In genomic region chr14:47194096-47194495, GRCm38 (mm10) we compare ENCODE assay signal across 11 mouse cellular contexts. TPM values are rescaled to one million over a fixed set of nuclear protein-coding genes. Genes with fewer than 3 reads are reported as not detected.
DNase-seq lines count a peak whose midpoint lies in the region; ATAC-seq and TF ChIP-seq lines count a peak whose summit lies in the region.
"Had no signal": no experiment of that assay in that cellular context is flagged by ENCODE, and none has a peak within 500 bp of the region (broad histone marks: within the 10 kb centered on the region; RNA-seq: fewer than 3 reads in every experiment).

No protein-coding gene starts in this region.

- no peak overlapping the region for H3K4me3 ChIP-seq in gastrocnemius, adult 2 months
- H3K4me3 ChIP-seq: liver, embryonic 15.5 days; myocyte had no signal

- ATAC-seq in megakaryocyte-erythroid progenitor cell, adult 5-6 weeks (replicated peaks; ENCODE audit: low FRiP score, low TSS enrichment, poor library complexity, severe bottlenecking): 0 out of 2 replicates have a peak, but pooled peaks have one; percentile 35

- intact Hi-C loops in gastrocnemius, adult 2 months (cut with DNase I): no loop called here

- peak; percentile 13; the same call in 1 of the 2 replicates for TF ChIP-seq CTCF in gastrocnemius, adult 2 months (IDR thresholded peaks at IDR 0.05)

- DNase-seq in gastrocnemius, adult 2 months: no peak
- DNase-seq in gastrocnemius, adult 8-10 months (ENCODE audit: low spot score in 2 of 2): no peak
- DNase-seq in spleen, adult 18-20 months: peak; percentile 25 to 45
- no peak for DNase-seq in spleen, adult 12 weeks (ENCODE audit: low spot score)
- peak; percentile 87 for DNase-seq in thymus, postnatal 4 days
- no peak for DNase-seq in adrenal gland, postnatal 25 days
- no peak for DNase-seq in left cerebral cortex, adult 8-10 months (ENCODE audit: low spot score in 2 of 2)
- DNase-seq: heart, postnatal 36 days had no signal

- no peak overlapping the region for H3K27ac ChIP-seq in gastrocnemius, adult 2 months
- H3K27ac ChIP-seq: liver, embryonic 15.5 days had no signal

RNA-seq across cellular contexts. Expression of gene Gch1, which starts 4.9 kb away (rescaled TPM):
- 1 to 10 TPM; 2.3 to 3.0 TPM for total RNA-seq in gastrocnemius, adult 2 months (2021)
- 1 to 10 TPM; 1.7 to 2.6 (median 2.4) TPM for total RNA-seq in gastrocnemius, adult 8-10 months (2022)
- 1.9 and 4.1 TPM in 2 replicates for total RNA-seq in megakaryocyte-erythroid progenitor cell, adult 5-6 weeks (2014; fragmentation: Nextera tagmentation)
- 2.6 and 3.5 TPM in 2 replicates for total RNA-seq in megakaryocyte-erythroid progenitor cell, adult 5-6 weeks (2017)
- 66.2 and 71.6 TPM in 2 replicates for total RNA-seq in adrenal gland, postnatal 25 days (2021)
- 1 to 10 TPM in 2 of 4 experiments, under 1 TPM in 2; 0.63 to 1.1 (median 1.0) TPM for total RNA-seq in left cerebral cortex, adult 8-10 months (2022)

Comparison
In these comparisons a context has a peak if more than half of its experiments do, and no peak if none do; other contexts are left out.
1. DNase-seq: peak in spleen, adult 18-20 months (2 of 2) and thymus, postnatal 4 days (single experiment); none in gastrocnemius, adult 2 months (single experiment), gastrocnemius, adult 8-10 months (0 of 2), spleen, adult 12 weeks (single experiment), adrenal gland, postnatal 25 days (single experiment) and left cerebral cortex, adult 8-10 months (0 of 2).
2. RNA of gene Gch1, which starts 4.9 kb away (total RNA-seq): 66.2 to 71.6 TPM in adrenal gland, postnatal 25 days; 2.3 to 3.0 TPM in gastrocnemius, adult 2 months, 1.9 to 4.1 TPM in megakaryocyte-erythroid progenitor cell, adult 5-6 weeks, 1.7 to 2.6 TPM in gastrocnemius, adult 8-10 months and 0.63 to 1.1 TPM in left cerebral cortex, adult 8-10 months; every median in the first group is over 10 times any median in the second.